Mouse (Mus musculus) kidney, adult 9 months (tissue): ENCODE data around the gene Gm5157.
"Not testable (repeated sequence)": the region's sequence is repeated elsewhere in the genome, so short reads cannot be mapped to it uniquely, and the experiment has no call there.

Experiments used
- DNase-seq: peaks from one replicate; pipeline ENCODE4 v3.0.0; 2022

Gm5157 gene

GRCm38 (mm10) chr7:21190323-21190722, at the start of gene Gm5157:
Gene Gm5157, minus strand, starts transcription at chr7:21190423.
- not testable (repeated sequence) for DNase-seq

DNA sequence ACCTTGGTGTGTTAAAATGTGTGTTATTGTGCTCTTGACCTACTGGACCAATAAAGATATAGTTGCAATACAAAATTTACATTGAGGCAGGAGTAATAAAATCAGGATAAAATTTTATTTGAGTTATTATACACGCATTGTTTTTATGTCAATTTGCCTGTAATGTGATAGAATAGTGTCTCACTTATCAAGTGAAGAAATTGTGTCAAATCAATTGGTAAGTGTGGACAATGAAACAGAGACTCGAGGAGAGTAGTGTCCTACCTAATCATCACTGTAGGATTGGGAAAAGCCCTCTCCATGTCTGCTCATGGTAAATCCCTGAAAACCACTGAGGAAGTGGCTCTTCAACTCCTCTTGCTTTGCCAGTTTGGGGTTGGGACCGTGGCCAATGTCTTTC, 28.3 kb downstream of the Gm5157 start, which contains the start of gene Vmn1r123:
TSS of gene Vmn1r123 (plus strand) at position 301 of the 400 bp plus-strand sequence.
- not testable (repeated sequence) for DNase-seq
